Mouse (Mus musculus): Measurements from ENCODE around the gene Allc.

DNA sequence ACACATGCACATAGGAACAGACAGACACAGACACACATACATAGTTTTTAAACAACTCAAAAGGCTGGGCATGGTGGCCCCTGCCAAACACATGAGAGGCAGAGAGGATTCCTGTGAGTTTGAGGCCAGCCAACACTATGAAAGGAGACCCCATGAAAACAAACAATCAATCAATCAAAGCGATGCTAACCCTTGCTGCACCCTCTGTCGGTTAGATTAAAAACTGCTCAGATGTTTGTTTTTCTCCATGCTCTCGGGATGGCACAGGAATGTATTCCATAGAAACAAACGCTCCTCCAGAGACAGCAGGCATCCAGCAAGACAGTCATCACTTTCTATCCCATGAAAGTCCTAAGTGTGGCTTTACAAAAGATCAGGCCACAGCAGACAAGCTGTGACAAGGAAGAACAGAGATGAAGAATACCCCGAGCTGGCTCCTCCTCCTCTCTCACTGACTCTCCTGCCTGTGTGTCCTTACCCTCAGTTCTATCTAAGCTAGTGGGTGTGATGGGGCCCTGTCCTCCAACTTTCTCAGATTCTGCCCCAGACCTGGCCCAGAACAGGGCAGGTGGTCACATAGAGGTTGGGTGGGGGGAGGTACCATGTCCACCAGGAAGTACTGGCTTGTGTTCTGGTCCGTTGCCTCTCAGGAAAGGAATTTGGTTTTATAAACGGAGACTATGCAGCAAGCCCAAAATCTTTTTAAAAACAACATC, 39.3 kb upstream of the Allc start:
- no peak for TF ChIP-seq ZNF384 (IDR thresholded peaks at IDR 0.05; ENCODE audit: low read depth, low read length)
- TF ChIP-seq POLR2AphosphoS2 (IDR thresholded peaks at IDR 0.05; ENCODE audit: low read length): no peak
- TF ChIP-seq ZC3H11A (IDR thresholded peaks at IDR 0.05; ENCODE audit: low read depth, low read length): no peak
- no peak for TF ChIP-seq POLR2A (IDR thresholded peaks at IDR 0.05; ENCODE audit: control insufficient read depth in 1 of 2, insufficient read depth in 1 of 2, low read depth in 1 of 2, low read length in 2 of 2, poor library complexity in 1 of 2)
- TF ChIP-seq POLR2AphosphoS5 (IDR thresholded peaks at IDR 0.05; ENCODE audit: borderline replicate concordance, low read depth, low read length): no peak
- no peak for TF ChIP-seq SMC3 (IDR thresholded peaks at IDR 0.05; ENCODE audit: low read depth, low read length)
- TF ChIP-seq MAZ (IDR thresholded peaks at IDR 0.05; ENCODE audit: low read depth, low read length): no peak
- TF ChIP-seq CTCF (IDR thresholded peaks at IDR 0.05 in 2 of 3, conservative IDR thresholded peaks at IDR 0.05 in 1 of 3; ENCODE audit: control insufficient read depth in 1 of 3, insufficient read depth in 1 of 3, low read depth in 2 of 3, low read length in 3 of 3, poor library complexity in 1 of 3, severe bottlenecking in 1 of 3): no peak; a peak in 1 of 6 replicates
- TF ChIP-seq USF2 (IDR thresholded peaks at IDR 0.05; ENCODE audit: borderline replicate concordance in 1 of 2, insufficient read depth in 1 of 2, low read depth in 1 of 2, low read length in 2 of 2): no peak
- no peak for TF ChIP-seq NELFE (IDR thresholded peaks at IDR 0.05; ENCODE audit: low read depth, low read length)
- no peak for TF ChIP-seq MAX (IDR thresholded peaks at IDR 0.05; ENCODE audit: low read length)
- TF ChIP-seq SIN3A (IDR thresholded peaks at IDR 0.05; ENCODE audit: low read length): no peak
- TF ChIP-seq GATA1 (IDR thresholded peaks at IDR 0.05; ENCODE audit: low read depth, low read length): no peak
- no peak for TF ChIP-seq EP300 (IDR thresholded peaks at IDR 0.05; ENCODE audit: low read depth in 1 of 2, low read length in 2 of 2)

Data from MEL (cell line).